21 mouse cellular contexts compared by ENCODE assay signal in the genomic region with DNA sequence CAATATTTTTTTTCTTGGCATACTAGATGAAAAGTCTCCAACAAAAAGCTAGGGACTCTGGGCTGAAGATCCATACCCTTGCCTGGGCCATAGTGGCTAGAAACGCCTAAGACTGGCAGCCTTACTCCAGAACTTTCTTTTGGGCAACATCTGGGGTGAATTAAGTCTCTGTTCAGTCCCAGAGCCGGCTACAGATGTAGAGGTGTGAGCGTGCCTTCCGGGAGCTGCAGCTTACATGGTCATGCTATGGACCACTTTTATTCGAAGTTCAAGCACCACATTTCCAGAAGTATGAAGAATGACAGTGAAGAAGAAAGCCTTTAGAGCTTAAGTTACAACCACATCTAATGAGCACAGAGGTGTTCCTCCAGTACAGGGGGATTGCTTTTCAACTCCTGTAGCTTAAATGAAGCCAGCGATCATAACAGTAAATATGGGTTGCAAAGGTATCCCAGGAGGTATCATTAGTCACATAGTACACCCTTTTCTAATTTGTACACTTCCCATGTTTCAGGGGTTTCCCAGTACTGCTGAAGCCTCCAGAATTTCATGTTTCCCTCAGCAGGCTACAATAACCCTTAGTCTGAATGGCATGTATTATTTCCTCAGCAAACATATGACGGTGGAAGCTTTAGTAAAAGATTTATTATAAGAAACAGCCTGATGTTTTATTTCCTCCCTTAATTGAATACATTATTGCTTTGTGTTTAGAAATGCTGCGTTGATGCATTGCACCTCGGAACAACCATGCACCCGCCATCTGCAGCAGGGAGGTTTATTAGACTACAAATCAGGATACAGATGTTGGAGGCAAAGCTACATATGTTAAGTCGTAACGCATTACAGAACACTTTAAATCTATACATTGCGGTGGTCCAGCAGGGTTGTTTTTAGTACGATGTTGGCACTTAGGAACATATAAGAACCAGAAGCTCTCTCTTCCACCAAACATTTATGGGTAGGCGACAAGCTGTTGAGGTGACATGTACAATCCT. TPM values are rescaled to one million over a fixed set of nuclear protein-coding genes. Genes with fewer than 3 reads are reported as not detected.
DNase-seq lines count a peak whose midpoint lies in the region; ATAC-seq and TF ChIP-seq lines count a peak whose summit lies in the region.
"Had no signal": no experiment of that assay in that cellular context is flagged by ENCODE, and none has a peak within 500 bp of the region (broad histone marks: within the 10 kb centered on the region; RNA-seq: fewer than 3 reads in every experiment).

No protein-coding gene starts in this region.

- no peaks in the 10 kb centered on the region for H3K27me3 ChIP-seq in stomach, embryonic 14.5 days (ENCODE audit: control insufficient read depth, insufficient read depth, low read length)
- no peaks in the 10 kb centered on the region for H3K27me3 ChIP-seq in stomach, postnatal 0 days (ENCODE audit: control insufficient read depth, insufficient read depth, low read length)
- H3K27me3 ChIP-seq in embryonic facial prominence, embryonic 10.5 days (replicated peaks; ENCODE audit: low read depth, poor library complexity, severe bottlenecking), result peaks cover 19% of the 10 kb centered on the region
- peaks cover 37% of the 10 kb centered on the region for H3K27me3 ChIP-seq in limb, embryonic 12.5 days
- H3K27me3 ChIP-seq in hindbrain, embryonic 10.5 days (ENCODE audit: insufficient read depth, poor library complexity, severe bottlenecking), result no peaks in the 10 kb centered on the region

- no peak for TF ChIP-seq EP300 in stomach, postnatal 0 days (optimal IDR thresholded peaks at IDR 0.05)

- intact Hi-C loops in heart, postnatal 10 days (cut with DNase I), result no loop called here

- no peak for ATAC-seq in stomach, embryonic 14.5 days (ENCODE audit: insufficient number of reproducible peaks, insufficient read depth, low FRiP score, low read depth)
- no peak for ATAC-seq in stomach, postnatal 0 days (ENCODE audit: low FRiP score, low TSS enrichment)
- peak; percentile 78 for ATAC-seq in limb, embryonic 12.5 days (ENCODE audit: insufficient number of reproducible peaks, insufficient read depth, low FRiP score, low TSS enrichment, low read depth)
- ATAC-seq: forebrain, postnatal 0 days; liver, postnatal 0 days; Patski had no signal

- DNase-seq in stomach, postnatal 0 days (ENCODE audit: low spot score), result no peak
- peak; percentile 20 for DNase-seq in embryonic facial prominence, embryonic 10.5 days (ENCODE audit: low spot score)
- DNase-seq in heart, postnatal 10 days, result no peak
- DNase-seq in retina, postnatal 1 day, result no peak
- DNase-seq in hindbrain, embryonic 10.5 days (ENCODE audit: low spot score), result no peak
- DNase-seq: adrenal gland, postnatal 25 days; cerebellum, adult 11 months; cerebellum, postnatal 10 days; forebrain, postnatal 0 days; gastrocnemius, adult 2 months; heart, postnatal 36 days; kidney, postnatal 36 days; liver; liver, postnatal 0 days; lung, postnatal 10 days; midbrain, embryonic 14.5 days had no signal

- H3K9me3 ChIP-seq in stomach, embryonic 14.5 days (ENCODE audit: control insufficient read depth, low read depth, low read length), result no peaks in the 10 kb centered on the region
- H3K9me3 ChIP-seq in stomach, postnatal 0 days (ENCODE audit: control insufficient read depth, low read length), result no peaks in the 10 kb centered on the region
- no peaks in the 10 kb centered on the region for H3K9me3 ChIP-seq in embryonic facial prominence, embryonic 10.5 days
- H3K9me3 ChIP-seq in limb, embryonic 12.5 days, result no peaks in the 10 kb centered on the region
- H3K9me3 ChIP-seq in hindbrain, embryonic 10.5 days, result no peaks in the 10 kb centered on the region
- H3K9me3 ChIP-seq: embryonic facial prominence, embryonic 13.5 days; heart, embryonic 12.5 days had no signal

- H3K27ac ChIP-seq in stomach, embryonic 14.5 days (ENCODE audit: low read length), result peak overlapping the region; percentile 58
- no peak overlapping the region for H3K27ac ChIP-seq in stomach, postnatal 0 days (replicated peaks)
- H3K27ac ChIP-seq in embryonic facial prominence, embryonic 10.5 days (replicated peaks), result no peak overlapping the region
- peak overlapping the region; percentile 57; the same call in 1 of the 2 replicates for H3K27ac ChIP-seq in limb, embryonic 12.5 days
- H3K27ac ChIP-seq in hindbrain, embryonic 10.5 days, result no peak overlapping the region
- H3K27ac ChIP-seq: embryonic facial prominence, embryonic 13.5 days; gastrocnemius, adult 2 months had no signal

- no peak for TF ChIP-seq CTCF in stomach, postnatal 0 days (IDR thresholded peaks at IDR 0.05; ENCODE audit: low read depth)

- H3K4me2 ChIP-seq in stomach, embryonic 14.5 days (replicated peaks; ENCODE audit: low read depth, low read length), result peak overlapping the region; percentile 12; the same call in 1 of the 2 replicates
- no peak overlapping the region for H3K4me2 ChIP-seq in stomach, postnatal 0 days (replicated peaks; ENCODE audit: low read depth)
- H3K4me2 ChIP-seq in limb, embryonic 12.5 days, result peak overlapping the region; percentile 9
- H3K4me2 ChIP-seq: embryonic facial prominence, embryonic 13.5 days; heart, embryonic 12.5 days had no signal

- no peaks in the 10 kb centered on the region for H3K36me3 ChIP-seq in stomach, embryonic 14.5 days (ENCODE audit: control insufficient read depth, insufficient read depth, low read length)
- H3K36me3 ChIP-seq in stomach, postnatal 0 days (ENCODE audit: control insufficient read depth, insufficient read depth, low read length), result no peaks in the 10 kb centered on the region
- H3K36me3 ChIP-seq in embryonic facial prominence, embryonic 10.5 days (replicated peaks), result no peaks in the 10 kb centered on the region
- no peaks in the 10 kb centered on the region for H3K36me3 ChIP-seq in limb, embryonic 12.5 days
- H3K36me3 ChIP-seq in hindbrain, embryonic 10.5 days, result no peaks in the 10 kb centered on the region
- H3K36me3 ChIP-seq: embryonic facial prominence, embryonic 13.5 days; heart, embryonic 12.5 days had no signal

- WGBS in stomach, embryonic 14.5 days, result 53% methylated on average over 15 of the region's 15 CpGs
- WGBS in stomach, postnatal 0 days, result 65% methylated on average over 15 of the region's 15 CpGs
- 78% methylated on average over 15 of the region's 15 CpGs for WGBS in embryonic facial prominence, embryonic 10.5 days
- 11% methylated on average over 15 of the region's 15 CpGs for WGBS in limb, embryonic 12.5 days
- 84% methylated on average over 15 of the region's 15 CpGs for whole genome bisulfite sequencing in hindbrain, embryonic 10.5 days

- H3K4me3 ChIP-seq in stomach, embryonic 14.5 days (ENCODE audit: low read depth, low read length), result no peak overlapping the region
- H3K4me3 ChIP-seq in stomach, postnatal 0 days (ENCODE audit: low read depth, low read length), result no peak overlapping the region
- H3K4me3 ChIP-seq in embryonic facial prominence, embryonic 10.5 days, result no peak overlapping the region
- H3K4me3 ChIP-seq in limb, embryonic 12.5 days (replicated peaks), result no peak overlapping the region
- no peak overlapping the region for H3K4me3 ChIP-seq in hindbrain, embryonic 10.5 days
- H3K4me3 ChIP-seq: embryonic facial prominence, embryonic 13.5 days; gastrocnemius, adult 2 months; heart, embryonic 12.5 days had no signal

- H3K9ac ChIP-seq in stomach, embryonic 14.5 days (replicated peaks; ENCODE audit: low read depth, low read length), result no peak overlapping the region
- H3K9ac ChIP-seq in stomach, postnatal 0 days (ENCODE audit: low read length), result no peak overlapping the region
- H3K9ac ChIP-seq in limb, embryonic 12.5 days (replicated peaks), result no peak overlapping the region
- H3K9ac ChIP-seq: embryonic facial prominence, embryonic 13.5 days; forebrain, postnatal 0 days; heart, embryonic 12.5 days; liver, postnatal 0 days had no signal

- peaks cover 8% of the 10 kb centered on the region; the same call in 1 of the 2 replicates for H3K4me1 ChIP-seq in stomach, embryonic 14.5 days (ENCODE audit: control insufficient read depth, insufficient read depth, low read length)
- no peaks in the 10 kb centered on the region; the same call in 1 of the 2 replicates for H3K4me1 ChIP-seq in stomach, postnatal 0 days (replicated peaks; ENCODE audit: control insufficient read depth, insufficient read depth)
- peaks cover 14% of the 10 kb centered on the region; the same call in 1 of the 2 replicates for H3K4me1 ChIP-seq in embryonic facial prominence, embryonic 10.5 days
- H3K4me1 ChIP-seq in limb, embryonic 12.5 days (replicated peaks), result peaks cover 45% of the 10 kb centered on the region
- 0 out of 2 replicates have a peak, but pooled peaks cover 1% of the 10 kb centered on the region for H3K4me1 ChIP-seq in hindbrain, embryonic 10.5 days (replicated peaks)

RNA-seq across cellular contexts. Expression of gene Skap2, which starts 41.5 kb away (rescaled TPM):
- 49.1 and 49.4 TPM in 2 replicates for polyA plus RNA-seq in stomach, embryonic 14.5 days (2014; fragmentation: Nextera tagmentation; extraction: Ambion mirVana)
- polyA plus RNA-seq in stomach, postnatal 0 days (2015; fragmentation: Nextera tagmentation; extraction: Ambion mirVana), result 26.8 and 27.3 TPM in 2 replicates
- 8.0 and 11.4 TPM in 2 replicates for polyA plus RNA-seq in embryonic facial prominence, embryonic 10.5 days (2016; fragmentation: Nextera tagmentation; extraction: Ambion mirVana)
- polyA plus RNA-seq in limb, embryonic 12.5 days (2016; fragmentation: Nextera tagmentation; extraction: Ambion mirVana), result 14.4 and 14.6 TPM in 2 replicates
- 10 to 100 TPM; 11.8 to 13.3 TPM for total RNA-seq in heart, postnatal 10 days (2021)
- 14.5 and 18.1 TPM in 2 replicates for polyA plus RNA-seq in hindbrain, embryonic 10.5 days (2016; fragmentation: Nextera tagmentation; extraction: Ambion mirVana)

Comparison
In these comparisons a context has a peak if more than half of its experiments do, and no peak if none do; other contexts are left out.
1. H3K27ac ChIP-seq: peak in stomach, embryonic 14.5 days (single experiment) and limb, embryonic 12.5 days (single experiment); none in stomach, postnatal 0 days (single experiment), embryonic facial prominence, embryonic 10.5 days (single experiment) and hindbrain, embryonic 10.5 days (single experiment).